Mouse (Mus musculus): ENCODE measurements at regions not wholly inside any gene's neighbourhood (a gene's known extent, or its start where the extent isn't known, plus 50 kb on each side); places are given as distances from the start of the nearest gene placed in this dataset.
"Not testable (repeated sequence)": the region's sequence is repeated elsewhere in the genome, so short reads cannot be mapped to it uniquely, and the experiment has no call there.

- no peak for DNase-seq
These were observed 157.5 kb downstream of the Tpra1 start for GRCm38 (mm10) chr6:89059431-89059975.

GRCm38 (mm10) chr6:89064977-89065580 is 163.0 kb downstream of the Tpra1 start:
- no peak for DNase-seq

- DNase-seq, result no peak
These were observed 164.5 kb downstream of the Tpra1 start for GRCm38 (mm10) chr6:89066588-89066987.

- DNase-seq, result no peak
These were observed 166.2 kb downstream of the Tpra1 start for GRCm38 (mm10) chr6:89068286-89068685.

- no peak for DNase-seq
These were observed 167.1 kb downstream of the Tpra1 start for GRCm38 (mm10) chr6:89069108-89069507.

- peak in 1 of 2 experiments; percentile 44 for DNase-seq
These were observed 168.0 kb downstream of the Tpra1 start for GRCm38 (mm10) chr6:89070011-89070410.

GRCm38 (mm10) chr6:89071766-89072165 is 169.7 kb downstream of the Tpra1 start:
- DNase-seq, result no peak

GRCm38 (mm10) chr6:89072569-89072968 is 170.5 kb downstream of the Tpra1 start:
- DNase-seq, result no peak

GRCm38 (mm10) chr6:89081624-89082300 is 179.7 kb downstream of the Tpra1 start:
- DNase-seq, result no peak

- no peak for DNase-seq
These were observed 182.4 kb downstream of the Tpra1 start for GRCm38 (mm10) chr6:89084437-89084836.

- DNase-seq, result no peak
These were observed 183.1 kb downstream of the Tpra1 start for GRCm38 (mm10) chr6:89085151-89085550.

- no peak for DNase-seq
These were observed 185.6 kb downstream of the Tpra1 start for GRCm38 (mm10) chr6:89087620-89088019.

- no peak for DNase-seq
These were observed 188.0 kb downstream of the Tpra1 start for GRCm38 (mm10) chr6:89090096-89090495.

- DNase-seq, result no peak
These were observed 193.9 kb downstream of the Tpra1 start for GRCm38 (mm10) chr6:89095911-89096310.

GRCm38 (mm10) chr6:89097531-89097930 is 195.5 kb downstream of the Tpra1 start:
- no peak for DNase-seq

- no peak for DNase-seq
These were observed 217.2 kb downstream of the Tpra1 start for GRCm38 (mm10) chr6:89119241-89119640.

- no peak for DNase-seq
These were observed 219.1 kb downstream of the Tpra1 start for GRCm38 (mm10) chr6:89121023-89121745.

GRCm38 (mm10) chr6:89121746-89122070 is 219.7 kb downstream of the Tpra1 start:
- DNase-seq, result no peak

- DNase-seq, result no peak
These were observed 223.9 kb downstream of the Tpra1 start for GRCm38 (mm10) chr6:89125916-89126315.

- DNase-seq, result not testable (repeated sequence)
These were observed 226.1 kb downstream of the Tpra1 start for GRCm38 (mm10) chr6:89128141-89128540.

- DNase-seq, result no peak
These were observed 222.0 kb downstream of the Plxna1 start for GRCm38 (mm10) chr6:89140469-89140868.

- DNase-seq, result no peak
These were observed 209.3 kb downstream of the Plxna1 start for GRCm38 (mm10) chr6:89153027-89153662.

- DNase-seq, result no peak
These were observed 204.9 kb downstream of the Plxna1 start for GRCm38 (mm10) chr6:89157501-89157900.
